Mouse (Mus musculus) cerebellum, postnatal 10 days (tissue): Measurements from ENCODE around the gene Pcbp1.

Experiments
- DNase-seq, 2 experiments: peaks; one replicate each; pipeline ENCODE4 v3.0.0; 2021; ENCODE audit warnings: mixed read lengths in 2 of 2

Gene Pcbp1

GRCm38 (mm10) chr6:86523242-86523754, 2.8 kb downstream of the Pcbp1 start:
- no peak for DNase-seq

GRCm38 (mm10) chr6:86522001-86522911, 3.9 kb downstream of the Pcbp1 start:
- peak; percentile 33 to 36 for DNase-seq

GRCm38 (mm10) chr6:86519767-86520345, 6.3 kb downstream of the Pcbp1 start:
- no peak for DNase-seq

- DNase-seq = no peak
Observed at GRCm38 (mm10) chr6:86516021-86516420, 10.1 kb downstream of the Pcbp1 start.

GRCm38 (mm10) chr6:86513296-86513695, 12.8 kb downstream of the Pcbp1 start:
- no peak for DNase-seq

GRCm38 (mm10) chr6:86510979-86511378, 15.1 kb downstream of the Pcbp1 start:
- no peak for DNase-seq

- no peak for DNase-seq
Observed at GRCm38 (mm10) chr6:86509866-86510200, 16.3 kb downstream of the Pcbp1 start.

GRCm38 (mm10) chr6:86509194-86509865, 16.8 kb downstream of the Pcbp1 start:
- no peak for DNase-seq

- no peak for DNase-seq
Observed at GRCm38 (mm10) chr6:86508736-86509135, 17.4 kb downstream of the Pcbp1 start.

GRCm38 (mm10) chr6:86507116-86507515, 19.0 kb downstream of the Pcbp1 start:
- no peak for DNase-seq

GRCm38 (mm10) chr6:86506309-86506708, 19.8 kb downstream of the Pcbp1 start:
- no peak for DNase-seq

- peak in 1 of 2 experiments; percentile 28 for DNase-seq
Observed at GRCm38 (mm10) chr6:86505671-86506070, 20.4 kb downstream of the Pcbp1 start.

GRCm38 (mm10) chr6:86503513-86503912, 22.6 kb downstream of the Pcbp1 start:
- no peak for DNase-seq

GRCm38 (mm10) chr6:86499571-86500109, 26.5 kb downstream of the Pcbp1 start:
- DNase-seq = no peak

- DNase-seq = no peak
Observed at GRCm38 (mm10) chr6:86497942-86498732, 28.0 kb downstream of the Pcbp1 start.

- no peak for DNase-seq
Observed at GRCm38 (mm10) chr6:86497071-86497815, 28.9 kb downstream of the Pcbp1 start.

GRCm38 (mm10) chr6:86496585-86496984, 29.5 kb downstream of the Pcbp1 start:
- DNase-seq = no peak

GRCm38 (mm10) chr6:86496127-86496526, 30.0 kb downstream of the Pcbp1 start:
- no peak for DNase-seq

GRCm38 (mm10) chr6:86495661-86496060, 30.5 kb downstream of the Pcbp1 start:
- no peak for DNase-seq

GRCm38 (mm10) chr6:86494767-86495166, 31.4 kb downstream of the Pcbp1 start:
- DNase-seq = no peak

GRCm38 (mm10) chr6:86493469-86494263, 32.5 kb downstream of the Pcbp1 start:
- DNase-seq = no peak
